Mouse (Mus musculus) cerebellum, adult 2 months (tissue): Measurements from ENCODE around the gene Rbl2. TPM values are rescaled to one million over a fixed set of nuclear protein-coding genes. Genes with fewer than 3 reads are reported as not detected.

ENCODE experiments used
- DNase-seq, 2 experiments: peaks; one replicate each; pipeline ENCODE4 v3.0.0; 2021
- H3K27ac ChIP-seq: fragments of 200-500 bp; 2 replicates; pipeline ENCODE4 v1.5.1; 2012; ENCODE audit warnings: low read length, control low read depth, inconsistent platforms; ENCODE audit not compliant: insufficient read depth
- H3K27me3 ChIP-seq: fragments of 200-500 bp; 2 replicates; pipeline ENCODE4 v1.6.1; 2012; ENCODE audit warnings: inconsistent platforms, mild to moderate bottlenecking, low read length, moderate library complexity; ENCODE audit not compliant: control insufficient read depth, insufficient read depth
- H3K4me1 ChIP-seq: fragments of 200-500 bp; 2 replicates; pipeline ENCODE4 v1.6.1; 2011; ENCODE audit warnings: low read length; ENCODE audit not compliant: control insufficient read depth, insufficient read depth
- H3K4me3 ChIP-seq: fragments of 200-500 bp; replicated peaks from 2 replicates; pipeline ENCODE3; 2011; ENCODE audit warnings: mild to moderate bottlenecking, low read depth, low read length, control low read depth; ENCODE audit not compliant: insufficient read depth
- CTCF ChIP-seq: fragments of 200-500 bp; IDR thresholded peaks from 2 replicates; pipeline ENCODE4 v1.5.1; 2011; ENCODE audit warnings: low read depth, mild to moderate bottlenecking, control low read depth, low read length, moderate library complexity, borderline replicate concordance; ENCODE audit not compliant: insufficient read depth
- POLR2A ChIP-seq: fragments of 200-500 bp; IDR thresholded peaks from 2 replicates; pipeline ENCODE4 v1.6.1; 2011; ENCODE audit warnings: low read length, control low read depth, borderline replicate concordance; ENCODE audit not compliant: insufficient read depth
- WGBS: fragments of 180-500 bp; shearing (Covaris S2); methylation state at CpG from one replicate; pipeline ENCODE4 v1.1.7; 2018; 5-methylcytosine and 5-hydroxymethylcytosine counted together
- polyA plus RNA-seq: library from polyadenylated mRNA; depleted of rRNA; stranded (reverse); fragments of >200 nt; gene quantifications from 2 replicates; pipeline ENCODE4 v1.2.3, GENCODE M21; 2012

Gene Rbl2
- polyA plus RNA-seq, 1 experiment, result 39.5 TPM

DNA sequence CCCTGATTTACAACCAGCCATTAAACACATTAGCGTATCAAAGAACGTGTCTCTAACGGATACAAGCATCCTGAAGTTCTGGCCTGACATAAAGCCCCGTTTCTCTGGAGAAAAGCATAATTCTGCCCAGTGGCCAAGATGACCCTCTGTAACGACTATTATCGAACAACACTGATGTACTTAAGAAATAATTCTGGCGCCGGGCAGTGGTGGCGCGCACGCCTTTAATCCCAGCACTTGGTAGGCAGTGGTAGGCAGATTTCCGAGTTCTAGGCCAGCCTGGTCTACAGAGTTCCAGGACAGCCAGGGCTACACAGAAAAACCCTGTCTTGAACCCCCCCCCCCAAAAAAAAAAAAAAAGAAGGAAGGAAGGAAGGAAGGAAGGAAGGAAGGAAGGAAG, 64.8 kb downstream of the Rbl2 start:
- no peak overlapping the region for H3K4me3 ChIP-seq
- peak; percentile 32 to 47 for DNase-seq
- TF ChIP-seq CTCF, result no peak
- no peak for TF ChIP-seq POLR2A
- H3K4me1 ChIP-seq, result peaks cover 8% of the 10 kb centered on the region
- no peaks in the 10 kb centered on the region for H3K27me3 ChIP-seq
- peak overlapping the region; percentile 39; the same call in 1 of the 2 replicates for H3K27ac ChIP-seq
- 32% methylated on average over 12 of the region's 12 CpGs for WGBS

DNA sequence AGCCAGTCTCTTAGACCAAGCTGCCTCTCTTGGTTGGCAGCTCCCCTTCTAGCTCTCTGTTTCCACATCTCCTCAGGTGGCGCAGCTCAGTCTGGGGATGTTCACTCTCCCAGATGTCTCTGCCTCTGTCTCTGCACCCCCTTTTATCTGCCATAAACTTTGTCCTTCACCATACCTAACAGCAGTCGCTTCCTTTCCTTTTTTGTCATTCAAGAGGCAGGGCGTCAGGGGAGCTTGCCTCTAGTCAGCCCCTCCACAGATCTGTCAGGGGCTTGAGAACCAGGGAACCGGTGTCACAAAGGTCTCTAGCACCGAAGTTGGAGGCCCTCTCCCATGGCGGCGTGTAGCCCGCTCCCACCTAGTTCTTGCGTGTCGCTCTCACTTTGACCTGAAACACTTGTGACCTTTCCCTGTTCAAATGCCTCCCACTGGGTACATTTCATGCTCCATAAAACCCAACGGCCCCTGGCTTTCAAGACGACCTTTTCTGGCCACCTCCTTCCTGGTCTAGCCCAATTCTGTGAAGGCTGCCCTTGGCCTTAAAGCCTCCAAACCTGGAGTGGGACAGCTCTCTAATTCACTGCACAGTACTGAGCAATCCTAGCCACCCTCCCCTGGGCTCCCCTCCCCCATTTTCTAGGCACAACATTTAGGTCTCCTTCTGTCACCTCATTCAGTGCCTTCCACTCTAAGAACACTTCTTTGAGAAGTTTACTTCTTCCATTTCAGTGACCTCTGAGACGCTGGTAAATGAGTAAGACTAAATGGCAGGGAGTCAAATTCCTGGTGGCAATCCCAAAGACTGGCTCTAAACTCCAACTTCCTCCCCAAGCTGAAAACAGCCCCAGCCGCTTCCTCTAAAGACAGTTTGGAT, 65.7 kb downstream of the Rbl2 start:
- H3K27me3 ChIP-seq, result no peaks in the 10 kb centered on the region
- 72% methylated on average over 14 of the region's 14 CpGs for WGBS
- 0 out of 2 replicates have a peak overlapping the region, but pooled peaks have one; percentile 23 for H3K27ac ChIP-seq
- H3K4me3 ChIP-seq, result no peak overlapping the region
- no peak for DNase-seq
- no peak for TF ChIP-seq CTCF
- H3K4me1 ChIP-seq, result peaks cover 8% of the 10 kb centered on the region

DNA sequence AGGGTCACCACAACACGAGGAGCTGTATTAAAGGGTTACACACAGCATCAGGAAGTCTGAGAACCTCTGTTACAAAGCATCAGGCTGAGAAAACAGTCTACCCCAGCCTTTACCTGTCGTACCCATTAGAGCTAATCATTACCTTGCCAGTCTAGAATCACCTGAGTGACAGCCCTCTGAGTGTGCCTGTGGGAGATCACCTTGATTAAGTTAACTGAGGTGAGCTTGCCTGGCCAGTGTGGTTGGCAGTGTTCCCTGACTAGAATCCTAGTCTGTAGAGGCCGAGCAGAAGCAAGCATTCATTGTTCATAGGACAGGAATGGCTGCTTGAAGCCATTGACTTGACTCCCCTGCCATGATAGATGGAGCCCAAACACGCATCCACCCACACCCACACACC, 71.0 kb downstream of the Rbl2 start:
- no peaks in the 10 kb centered on the region for H3K27me3 ChIP-seq
- WGBS, result 82% methylated on average over 4 of the region's 4 CpGs
- H3K27ac ChIP-seq, result no peak overlapping the region
- TF ChIP-seq CTCF, result no peak
- TF ChIP-seq POLR2A, result no peak
- no peak overlapping the region for H3K4me3 ChIP-seq
- no peaks in the 10 kb centered on the region for H3K4me1 ChIP-seq
- no peak for DNase-seq

DNA sequence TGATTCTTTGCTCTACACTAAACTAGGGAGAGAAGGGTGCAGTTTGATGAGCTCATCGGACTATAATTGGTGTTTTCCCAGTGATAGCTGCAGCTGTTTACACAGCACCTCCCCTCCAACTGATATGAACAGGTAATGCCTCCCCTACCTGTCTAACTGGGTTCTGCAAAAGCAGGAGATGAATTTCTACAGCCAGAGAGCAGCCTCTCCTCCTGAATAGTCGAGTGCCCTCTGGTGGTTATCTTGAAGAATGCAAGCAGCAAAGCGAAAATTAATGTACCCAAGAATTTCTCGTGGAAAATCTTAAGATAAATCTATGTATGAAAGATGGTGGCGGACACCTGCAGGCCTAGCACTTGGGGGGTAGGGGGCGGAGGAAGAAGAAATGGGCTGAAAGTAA, 77.9 kb downstream of the Rbl2 start:
- Histone ChIP-seq H3K27me3 (no peaks in the 10 kb centered on the region), H3K4me1 (no peaks in the 10 kb centered on the region), H3K4me3 (peak overlapping the region; percentile 23), H3K27ac (no peak overlapping the region)
- 8% methylated on average over 6 of the region's 6 CpGs for WGBS
- peak; percentile 55 for TF ChIP-seq CTCF
- no peak for TF ChIP-seq POLR2A
- DNase-seq, result peak; percentile 48 to 59

DNA sequence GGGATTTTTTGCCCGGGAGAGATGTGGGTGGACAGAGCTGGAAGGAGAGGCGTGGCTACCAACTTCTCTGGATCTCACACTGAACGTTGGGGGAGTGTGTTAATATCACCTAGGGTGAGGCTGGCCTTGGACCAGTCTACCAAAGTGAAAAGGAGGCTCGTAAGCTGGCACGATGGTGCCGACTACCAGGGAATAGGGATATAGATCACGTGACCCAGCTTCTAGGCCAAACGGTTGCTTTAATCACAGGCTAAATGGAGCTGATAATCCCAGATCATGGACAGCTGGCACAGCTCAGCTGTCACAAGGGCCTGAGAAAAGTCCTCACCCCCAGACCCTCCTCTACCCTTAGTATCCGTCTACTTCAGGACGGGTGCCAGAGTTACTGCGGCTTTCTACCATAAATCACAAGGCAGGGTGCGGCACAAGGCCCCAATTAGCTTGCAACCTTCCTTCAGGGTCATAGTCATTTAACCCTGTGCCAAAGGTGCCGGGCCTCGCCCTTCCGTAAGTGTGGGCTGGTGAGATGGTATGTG, 78.9 kb downstream of the Rbl2 start:
- DNase-seq, result no peak
- Histone ChIP-seq H3K4me3 (no peak overlapping the region), H3K27me3 (no peaks in the 10 kb centered on the region), H3K4me1 (no peaks in the 10 kb centered on the region), H3K27ac (no peak overlapping the region)
- TF ChIP-seq CTCF (no peak), POLR2A (no peak)
- 69% methylated on average over 15 of the region's 15 CpGs for WGBS

DNA sequence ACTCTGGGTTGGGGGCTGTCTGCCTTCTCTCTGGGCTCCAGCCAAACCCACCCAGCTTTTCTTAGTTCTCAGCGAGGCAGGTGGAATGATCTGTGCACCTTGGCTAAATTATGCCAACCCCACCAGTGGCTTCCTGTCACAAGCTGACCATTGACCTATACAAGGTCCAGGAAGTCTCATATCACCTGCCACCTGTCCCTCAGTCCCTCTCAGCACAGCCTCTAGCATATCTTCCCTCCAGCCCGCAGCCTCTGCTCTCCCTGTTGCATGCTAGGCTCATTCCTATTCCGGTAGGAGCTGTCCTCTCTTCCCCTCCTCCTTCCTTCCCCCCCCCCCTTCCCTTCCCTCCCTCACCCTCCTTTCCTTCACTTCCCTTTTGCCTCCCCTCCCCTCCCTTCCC, 79.4 kb downstream of the Rbl2 start:
- DNase-seq, result no peak
- 75% methylated on average over 3 of the region's 3 CpGs for WGBS
- Histone ChIP-seq H3K27me3 (no peaks in the 10 kb centered on the region), H3K4me3 (no peak overlapping the region), H3K27ac (no peak overlapping the region), H3K4me1 (no peaks in the 10 kb centered on the region)
- no peak for TF ChIP-seq POLR2A
- no peak for TF ChIP-seq CTCF

DNA sequence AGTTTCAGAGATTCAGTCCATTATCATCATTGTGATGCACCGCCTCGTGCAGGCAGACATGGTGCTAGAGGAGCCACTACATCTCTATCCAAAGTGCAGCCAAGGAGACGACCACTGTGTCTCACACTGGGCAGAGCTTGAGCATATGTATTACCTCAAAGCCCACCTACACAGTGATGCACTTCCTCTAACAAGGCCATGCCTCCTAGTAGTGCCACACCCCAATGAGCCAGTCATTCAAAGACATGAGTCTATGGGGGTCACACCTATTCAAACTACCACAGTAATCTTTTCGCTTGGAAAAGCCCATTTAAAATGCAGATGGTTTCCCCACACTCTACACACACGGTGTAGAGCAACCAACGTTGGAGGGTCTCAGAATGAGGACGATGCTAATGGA, 81.7 kb downstream of the Rbl2 start:
- no peak for DNase-seq
- H3K4me3 ChIP-seq, result no peak overlapping the region
- no peaks in the 10 kb centered on the region for H3K27me3 ChIP-seq
- 89% methylated on average over 7 of the region's 7 CpGs for WGBS
- H3K4me1 ChIP-seq, result no peaks in the 10 kb centered on the region
- TF ChIP-seq POLR2A, result no peak
- no peak for TF ChIP-seq CTCF
- no peak overlapping the region for H3K27ac ChIP-seq

DNA sequence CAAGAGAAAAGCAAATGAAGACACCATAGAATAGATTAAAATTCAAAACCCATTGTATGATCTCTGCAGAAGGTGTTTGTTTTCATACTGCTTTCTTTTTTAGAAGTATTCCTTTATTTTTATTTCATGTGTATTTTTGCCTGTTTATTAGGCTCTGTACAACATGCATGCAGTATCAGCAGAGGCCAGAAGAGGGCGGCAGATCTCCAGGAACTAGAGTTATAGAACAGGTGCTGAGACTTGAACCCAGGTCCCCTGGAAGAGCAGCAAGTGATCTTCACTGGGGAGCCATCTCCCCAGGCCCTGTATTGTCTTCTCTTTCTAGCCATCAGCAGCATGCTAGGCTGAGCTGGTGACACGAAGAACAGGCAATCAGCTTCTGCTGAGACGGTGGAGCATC, 84.0 kb downstream of the Rbl2 start:
- Histone ChIP-seq H3K4me3 (no peak overlapping the region), H3K27me3 (no peaks in the 10 kb centered on the region), H3K4me1 (no peaks in the 10 kb centered on the region; the same call in 1 of the 2 replicates), H3K27ac (no peak overlapping the region)
- DNase-seq, result no peak
- TF ChIP-seq POLR2A, result no peak
- no peak for TF ChIP-seq CTCF
- WGBS, result 76% methylated on average over 3 of the region's 3 CpGs
